Mouse (Mus musculus): ENCODE data around the gene Gm6482. TPM values are rescaled to one million over a fixed set of nuclear protein-coding genes. Genes with fewer than 3 reads are reported as not detected.
"Not testable (repeated sequence)": the region's sequence is repeated elsewhere in the genome, so short reads cannot be mapped to it uniquely, and the experiment has no call there.

Gene Gm6482
- not detected in 2 replicates for polyA plus RNA-seq (2012; ENCODE audit: insufficient read depth, insufficient read length, missing spikeins)

GRCm38 (mm10) chr14:41408181-41408580 is at the start of gene Gm6482:
Gene Gm6482, minus strand, starts transcription at chr14:41408281.
- H3K4me3 ChIP-seq (ENCODE audit: insufficient read depth, low read length); H3K27ac ChIP-seq (ENCODE audit: insufficient read depth, low read depth, low read length); H3K4me1 ChIP-seq (ENCODE audit: control insufficient read depth, insufficient read depth, low read length): not testable (repeated sequence)

GRCm38 (mm10) chr14:41453418-41453817 is 45.3 kb upstream of the Gm6482 start, which contains the start of gene Gm7954:
Gene Gm7954, minus strand, starts transcription at chr14:41453518.
- not testable (repeated sequence) for H3K4me3 ChIP-seq (ENCODE audit: insufficient read depth, low read length); H3K4me1 ChIP-seq (ENCODE audit: control insufficient read depth, insufficient read depth, low read length); H3K27ac ChIP-seq (ENCODE audit: insufficient read depth, low read depth, low read length)

- H3K4me3 ChIP-seq (ENCODE audit: insufficient read depth, low read length); H3K4me1 ChIP-seq (ENCODE audit: control insufficient read depth, insufficient read depth, low read length); H3K27ac ChIP-seq (ENCODE audit: insufficient read depth, low read depth, low read length): not testable (repeated sequence)
Measured at GRCm38 (mm10) chr14:41425393-41426075, 17.5 kb upstream of the Gm6482 start.

GRCm38 (mm10) chr14:41424694-41425093 is 16.6 kb upstream of the Gm6482 start:
- not testable (repeated sequence) for H3K27ac ChIP-seq (ENCODE audit: insufficient read depth, low read depth, low read length); H3K4me1 ChIP-seq (ENCODE audit: control insufficient read depth, insufficient read depth, low read length); H3K4me3 ChIP-seq (ENCODE audit: insufficient read depth, low read length)

GRCm38 (mm10) chr14:41386279-41386678 is 21.8 kb downstream of the Gm6482 start, which contains the start of gene Gm7945:
Gene Gm7945, minus strand, starts transcription at chr14:41386379.
- not testable (repeated sequence) for H3K4me1 ChIP-seq (ENCODE audit: control insufficient read depth, insufficient read depth, low read length); H3K4me3 ChIP-seq (ENCODE audit: insufficient read depth, low read length)

More at GRCm38 (mm10) chr14:41386279-41386678, 21.8 kb downstream of the Gm6482 start, which contains the start of gene Gm7945:
- H3K27ac ChIP-seq (ENCODE audit: insufficient read depth, low read depth, low read length), result not testable (repeated sequence)

Other genes with a start within 250 kb of the Gm6482 start
- not detected in 2 replicates for gene Sftpd, start 223.1 kb downstream of the Gm6482 start, polyA plus RNA-seq (2012; ENCODE audit: insufficient read depth, insufficient read length, missing spikeins)
- gene Gm2832, start 129.5 kb downstream of the Gm6482 start, polyA plus RNA-seq (2012; ENCODE audit: insufficient read depth, insufficient read length, missing spikeins), result not detected in 2 replicates
- not detected in 2 replicates for gene Gm5798, start 59.7 kb downstream of the Gm6482 start, polyA plus RNA-seq (2012; ENCODE audit: insufficient read depth, insufficient read length, missing spikeins)
- not detected in 2 replicates for gene Gm7945, start 21.9 kb downstream of the Gm6482 start, polyA plus RNA-seq (2012; ENCODE audit: insufficient read depth, insufficient read length, missing spikeins)
- not detected in 2 replicates for gene Gm7954, start 45.2 kb upstream of the Gm6482 start, polyA plus RNA-seq (2012; ENCODE audit: insufficient read depth, insufficient read length, missing spikeins)
- not detected in 2 replicates for gene Gm3486, start 81.2 kb upstream of the Gm6482 start, polyA plus RNA-seq (2012; ENCODE audit: insufficient read depth, insufficient read length, missing spikeins)
- gene Gm7970, start 147.3 kb upstream of the Gm6482 start, polyA plus RNA-seq (2012; ENCODE audit: insufficient read depth, insufficient read length, missing spikeins), result not detected in 2 replicates
- not detected in 2 replicates for gene 1700049E17Rik2, start 164.9 kb upstream of the Gm6482 start, polyA plus RNA-seq (2012; ENCODE audit: insufficient read depth, insufficient read length, missing spikeins)
- not detected in 2 replicates for gene Gm3072, start 216.3 kb upstream of the Gm6482 start, polyA plus RNA-seq (2012; ENCODE audit: insufficient read depth, insufficient read length, missing spikeins)
- gene Gm3676, start 238.2 kb upstream of the Gm6482 start, polyA plus RNA-seq (2012; ENCODE audit: insufficient read depth, insufficient read length, missing spikeins), result not detected in 2 replicates

Measured in bone marrow macrophage, adult 2 months (primary cell).